Mouse (Mus musculus): ENCODE measurements around the gene Stoml1. TPM values are rescaled to one million over a fixed set of nuclear protein-coding genes. Genes with fewer than 3 reads are reported as not detected.
A peak's percentile ranks its signal among the peaks of the same experiment; 100 is the strongest.

Gene Stoml1
- 10 to 100 TPM; 13.3 to 15.0 TPM for total RNA-seq (2021)
- long read RNA-seq, experiment 1, partial matches to known transcripts, result 1 of 8 reads
- long read RNA-seq, experiment 1, other reads (novel, unspliced or antisense), result 5 of 8 reads
- long read RNA-seq, experiment 2, transcript Stoml1-201 (7 exons, 1,984 nt), result major isoform, 29 of 40 reads
- long read RNA-seq, experiment 2, partial matches to known transcripts, result 2 of 40 reads
- long read RNA-seq, experiment 2, other reads (novel, unspliced or antisense), result 6 of 40 reads

GRCm38 (mm10) chr9:58253033-58253804 is at the start of gene Stoml1:
Gene Stoml1 (plus strand): TSS chr9:58253164.
- DNase-seq (ENCODE audit: low spot score in 2 of 2), result peak; percentile 94

- DNase-seq (ENCODE audit: low spot score in 2 of 2), result peak; percentile 65 to 67
These were observed 49.2 kb upstream of the Stoml1 start, which contains the start of the genes Islr and Islr2 for GRCm38 (mm10) chr9:58203516-58204447. Gene Islr (minus strand): TSS chr9:58204306. Gene Islr2 (minus strand): TSS chr9:58204319.

DNA sequence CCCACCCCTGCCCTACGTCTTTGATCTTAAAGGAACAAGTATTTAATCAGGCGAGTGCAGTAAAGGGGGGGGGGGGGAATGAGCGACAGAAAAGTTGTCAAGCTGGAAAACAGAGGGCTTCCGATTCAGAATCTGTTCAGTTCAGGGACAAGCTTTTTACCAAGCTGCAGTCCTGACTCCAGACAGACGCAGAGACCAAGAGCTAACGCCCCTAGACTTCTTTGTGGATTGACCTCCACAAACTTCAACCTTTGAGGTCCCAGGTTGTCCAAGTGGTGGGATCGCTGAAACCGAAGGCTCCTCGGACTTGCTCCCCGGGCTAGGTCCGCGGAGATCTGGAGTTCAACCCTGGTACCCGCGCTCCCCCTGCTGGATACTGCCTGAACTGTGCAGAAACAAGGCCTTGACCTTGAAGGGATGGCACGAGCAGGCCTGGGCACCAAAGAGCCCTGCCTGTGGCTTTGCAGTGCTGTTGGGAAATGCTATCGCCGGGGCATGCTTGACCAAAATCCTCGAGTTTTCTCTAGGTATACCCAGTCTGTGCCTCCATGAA is 48.4 kb upstream of the Stoml1 start:
- peak; percentile 97 for DNase-seq (ENCODE audit: low spot score in 2 of 2)

DNA sequence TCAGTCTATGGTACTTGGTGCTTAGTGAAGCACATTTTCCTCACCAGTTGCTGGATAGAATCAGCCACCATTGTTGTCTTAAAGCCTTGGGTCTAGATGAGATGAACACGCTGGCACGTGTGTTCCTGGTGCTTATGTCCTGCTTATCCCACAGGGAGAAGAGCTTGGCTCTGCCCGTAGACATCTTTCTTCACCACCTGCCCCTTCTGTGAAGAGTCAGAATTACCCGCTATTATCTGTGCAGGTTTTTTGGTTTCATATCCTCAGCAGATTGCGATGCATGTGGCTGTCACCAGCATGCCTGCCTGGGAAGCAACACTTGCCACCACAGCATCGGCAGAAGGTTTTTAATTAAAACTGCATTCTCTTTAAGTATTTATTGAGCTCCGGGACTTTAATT is 47.0 kb upstream of the Stoml1 start:
- DNase-seq (ENCODE audit: low spot score in 2 of 2), result no peak

DNA sequence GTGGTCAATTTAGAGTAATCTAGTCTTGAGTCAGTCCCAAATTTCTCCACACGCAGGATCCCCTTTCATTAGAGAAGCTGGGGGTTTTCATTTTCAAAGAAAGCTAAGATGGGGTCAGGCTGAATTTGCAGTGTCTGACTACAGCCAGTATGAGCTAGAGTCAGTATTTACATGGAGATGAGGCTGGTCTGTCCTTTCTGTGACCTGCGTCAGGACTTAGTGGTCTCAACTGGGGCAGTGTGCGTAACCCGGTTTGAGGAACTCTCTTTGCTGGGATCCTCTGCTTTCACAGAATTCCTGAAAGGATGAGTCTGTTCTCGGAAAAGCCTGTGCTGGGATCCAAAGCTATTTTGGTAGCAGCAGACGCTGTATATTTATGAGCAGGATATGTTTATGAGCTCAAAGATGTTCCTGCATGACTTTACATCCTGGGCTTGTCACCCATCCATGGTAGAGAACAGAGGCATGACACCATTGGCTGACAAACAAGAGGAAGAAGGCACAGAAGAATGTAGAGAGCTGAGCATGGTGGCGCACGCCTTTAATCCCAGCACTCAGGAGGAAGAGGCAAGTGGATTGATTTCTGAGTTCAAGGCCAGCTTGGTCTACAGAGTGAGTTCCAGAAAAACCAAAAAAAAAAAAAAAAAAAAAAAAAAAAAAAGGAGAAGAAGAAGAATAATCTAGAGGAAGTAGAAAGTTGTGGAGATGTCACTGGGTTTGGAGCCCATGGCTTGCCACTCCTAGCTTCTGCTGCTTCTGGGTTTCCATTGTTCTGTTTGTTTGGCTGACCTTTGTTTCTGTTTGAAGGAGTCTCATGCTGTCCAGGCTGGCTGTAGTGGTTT is 43.3 kb upstream of the Stoml1 start:
- DNase-seq (ENCODE audit: low spot score in 2 of 2), result no peak

DNA sequence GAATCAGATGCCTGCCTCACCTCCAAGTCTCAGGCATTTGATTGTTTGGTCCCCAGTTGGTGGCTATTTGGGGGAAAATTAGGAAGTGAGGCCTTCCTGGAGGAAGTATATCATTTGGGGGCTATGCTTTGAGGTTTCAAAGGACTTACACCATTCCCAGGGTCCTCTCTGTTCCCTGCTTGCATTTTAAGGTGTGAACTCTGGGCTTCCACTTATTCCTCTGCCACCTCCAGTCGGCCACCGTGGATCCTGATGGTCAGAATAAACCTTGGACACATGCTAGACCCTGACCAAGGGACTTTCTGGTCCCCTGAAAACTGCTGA is 42.7 kb upstream of the Stoml1 start:
- no peak for DNase-seq (ENCODE audit: low spot score in 2 of 2)

GRCm38 (mm10) chr9:58213377-58213776 is 39.6 kb upstream of the Stoml1 start:
- DNase-seq (ENCODE audit: low spot score in 2 of 2), result no peak

GRCm38 (mm10) chr9:58213865-58214264 is 39.1 kb upstream of the Stoml1 start:
- no peak for DNase-seq (ENCODE audit: low spot score in 2 of 2)

- no peak for DNase-seq (ENCODE audit: low spot score in 2 of 2)
These were observed 38.3 kb upstream of the Stoml1 start for GRCm38 (mm10) chr9:58214519-58215180.

GRCm38 (mm10) chr9:58216402-58216801 is 36.6 kb upstream of the Stoml1 start:
- peak; percentile 39 to 48 for DNase-seq (ENCODE audit: low spot score in 2 of 2)

- no peak for DNase-seq (ENCODE audit: low spot score in 2 of 2)
These were observed 34.4 kb upstream of the Stoml1 start for GRCm38 (mm10) chr9:58218539-58218938.

- DNase-seq (ENCODE audit: low spot score in 2 of 2), result peak in 1 of 2 experiments; percentile 45
These were observed 32.6 kb upstream of the Stoml1 start for GRCm38 (mm10) chr9:58220218-58220903.

DNA sequence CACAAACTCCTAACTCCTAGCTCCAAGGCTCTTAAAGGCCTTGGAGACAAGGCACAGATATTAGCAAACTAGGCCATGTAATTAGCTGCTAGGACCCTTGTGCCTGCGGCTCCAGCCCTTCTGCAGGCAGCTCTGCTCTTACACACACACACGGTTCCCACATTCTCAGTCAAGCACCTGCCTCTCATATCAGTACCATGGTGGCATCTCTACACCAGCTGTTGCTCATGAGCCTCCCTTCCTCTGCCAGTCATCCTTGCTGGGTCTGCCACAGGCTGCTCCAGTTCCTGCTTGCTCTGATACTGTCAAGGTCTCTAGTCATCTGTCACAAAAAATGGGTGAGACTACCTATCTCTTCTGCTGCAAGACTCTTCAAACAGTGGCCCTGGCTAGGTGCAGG is 28.6 kb upstream of the Stoml1 start:
- no peak for DNase-seq (ENCODE audit: low spot score in 2 of 2)

DNA sequence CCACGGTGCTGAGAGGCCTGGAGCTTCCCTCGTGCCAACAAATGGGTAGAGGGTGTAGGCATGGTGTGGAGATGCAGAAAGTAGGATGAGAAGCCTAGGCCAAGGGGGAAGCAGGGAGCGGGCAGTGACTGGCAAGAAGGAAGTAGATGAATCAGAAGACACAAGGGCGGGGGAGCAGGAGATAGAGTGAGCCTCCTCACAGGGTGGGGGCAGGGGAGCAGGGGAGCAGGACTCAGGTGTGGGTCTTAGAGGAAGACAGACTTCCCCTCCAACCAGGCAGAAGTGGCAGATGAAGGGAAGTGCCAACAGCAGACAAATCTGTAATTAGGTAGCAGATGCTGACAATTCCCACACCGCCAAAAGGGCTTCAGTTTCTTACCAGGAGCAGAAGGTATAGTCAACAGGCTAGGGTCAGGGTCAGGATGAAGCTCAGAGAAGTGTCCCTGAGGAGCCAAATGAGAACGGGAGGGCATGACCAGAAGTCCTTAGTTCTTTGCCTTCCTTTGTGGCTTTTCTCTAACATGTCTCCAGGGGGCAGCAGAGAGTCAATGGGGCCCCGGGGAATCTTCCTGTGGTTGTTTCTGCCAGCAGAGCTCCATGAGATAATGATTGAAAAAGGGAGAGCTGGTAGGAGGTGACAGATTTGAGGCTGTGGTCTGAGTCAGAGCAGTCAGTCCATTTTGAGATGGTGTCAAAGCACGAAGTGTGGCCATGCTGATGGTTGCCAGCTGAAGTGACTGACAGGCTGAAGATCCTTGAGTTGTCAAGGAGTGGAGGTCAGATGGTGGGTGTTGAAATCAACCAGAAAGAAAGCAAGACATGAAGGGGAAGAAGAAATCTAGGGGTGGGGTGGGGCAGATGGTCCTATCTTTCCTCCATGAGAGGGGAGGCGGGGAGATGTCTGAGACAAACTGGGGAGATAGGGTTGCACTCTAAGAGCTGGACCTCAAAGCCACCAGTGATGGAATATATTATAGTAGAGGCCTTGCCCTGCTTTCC is 26.8 kb upstream of the Stoml1 start:
- DNase-seq (ENCODE audit: low spot score in 2 of 2), result peak; percentile 64 to 66

GRCm38 (mm10) chr9:58228777-58229466 is 24.0 kb upstream of the Stoml1 start:
- DNase-seq (ENCODE audit: low spot score in 2 of 2), result no peak

- no peak for DNase-seq (ENCODE audit: low spot score in 2 of 2)
These were observed 21.2 kb upstream of the Stoml1 start for GRCm38 (mm10) chr9:58231746-58232145.

DNA sequence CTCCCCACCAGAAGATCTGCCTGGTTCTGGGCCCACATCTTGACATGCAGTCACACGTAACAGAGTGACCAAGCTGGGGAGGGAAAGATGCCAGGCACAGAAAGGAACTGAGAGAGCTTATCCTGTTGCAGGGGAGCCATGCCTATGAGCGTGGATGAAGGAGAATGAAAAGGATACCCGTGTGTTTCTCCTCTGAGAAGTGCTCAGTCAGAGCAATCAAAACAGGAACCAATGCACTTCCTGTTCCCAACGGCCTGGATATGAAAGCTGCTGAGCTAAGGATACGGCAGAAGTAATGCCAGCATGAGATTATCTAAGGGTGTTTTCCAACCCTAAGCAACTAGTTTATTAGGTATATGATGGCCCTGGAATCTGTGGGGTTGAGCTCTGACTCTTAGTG is 20.6 kb upstream of the Stoml1 start:
- no peak for DNase-seq (ENCODE audit: low spot score in 2 of 2)
